Mouse (Mus musculus) T-cell, adult 66 days (primary cell): Measurements from ENCODE around the gene Laptm5. TPM values are rescaled to one million over a fixed set of nuclear protein-coding genes. Genes with fewer than 3 reads are reported as not detected.

Experiments
- total RNA-seq, 2 experiments: library from RNA; stranded (reverse); gene quantifications; 3 replicates in 1 of 2; 4 replicates in 1 of 2; pipeline ENCODE4 v1.2.4; 2023

The Laptm5 gene
- 1,000 to 10,000 TPM in 1 of 2 experiments, 100 to 1,000 TPM in 1; 967 to 1,084 TPM for total RNA-seq

DNA sequence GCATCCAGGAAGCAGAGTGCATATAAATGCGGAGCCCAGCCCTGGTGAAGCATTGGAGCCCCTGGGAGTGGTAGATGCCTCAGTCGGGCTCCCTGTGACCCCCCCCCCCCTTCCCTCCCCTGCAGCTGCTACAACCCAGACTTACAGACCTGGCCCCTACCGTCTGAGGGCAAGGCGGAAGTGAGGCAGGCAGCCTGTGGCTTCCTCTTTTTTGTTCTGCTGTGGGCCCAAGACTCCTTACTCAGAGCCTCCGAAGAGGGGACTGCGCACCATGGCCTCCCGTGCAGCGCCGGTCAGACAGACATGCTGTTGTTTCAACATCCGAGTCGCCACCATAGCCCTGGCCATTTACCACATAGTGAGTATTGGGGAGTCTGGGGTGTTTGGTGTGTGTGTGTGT, at the start of gene Laptm5:
Laptm5 (plus strand) TSS at position 49 of the 400 bp plus-strand sequence.

DNA sequence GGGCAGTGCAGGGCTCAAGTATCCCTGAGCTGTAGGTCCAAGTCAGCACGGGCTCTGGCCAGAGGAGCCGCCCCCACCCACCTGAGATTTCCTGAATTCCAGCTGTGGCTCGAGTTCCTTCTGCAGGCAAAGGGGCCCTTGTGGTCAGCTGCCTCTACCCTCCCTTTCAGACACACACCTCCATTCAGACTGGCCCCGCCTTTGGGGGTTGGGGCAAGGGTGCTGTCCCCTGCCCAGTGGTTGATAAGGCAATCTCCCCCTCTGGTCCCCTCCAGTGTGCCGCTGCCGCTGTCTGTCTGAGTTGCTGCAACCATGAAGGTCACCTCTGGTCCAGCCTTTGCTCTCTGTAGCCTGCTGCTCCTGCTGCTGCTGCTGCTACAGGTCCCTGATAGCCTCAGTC, 31.2 kb downstream of the Laptm5 start, which contains the start of gene Matn1:
Matn1 (plus strand) TSS at position 274 of the 400 bp plus-strand sequence.

Other genes with a start within 250 kb of the Laptm5 start
- gene Pum1, start 249.8 kb upstream of the Laptm5 start, total RNA-seq, result 100 to 1,000 TPM; 153 to 163 TPM
- 1 to 10 TPM; 4.6 to 5.7 TPM for gene Sdc3, start 120.6 kb upstream of the Laptm5 start, total RNA-seq
- gene Matn1, start 31.3 kb downstream of the Laptm5 start, total RNA-seq, result 1 to 10 TPM in 1 of 2 experiments, under 1 TPM in 1; 0.64 to 1.3 TPM